In the genomic region with DNA sequence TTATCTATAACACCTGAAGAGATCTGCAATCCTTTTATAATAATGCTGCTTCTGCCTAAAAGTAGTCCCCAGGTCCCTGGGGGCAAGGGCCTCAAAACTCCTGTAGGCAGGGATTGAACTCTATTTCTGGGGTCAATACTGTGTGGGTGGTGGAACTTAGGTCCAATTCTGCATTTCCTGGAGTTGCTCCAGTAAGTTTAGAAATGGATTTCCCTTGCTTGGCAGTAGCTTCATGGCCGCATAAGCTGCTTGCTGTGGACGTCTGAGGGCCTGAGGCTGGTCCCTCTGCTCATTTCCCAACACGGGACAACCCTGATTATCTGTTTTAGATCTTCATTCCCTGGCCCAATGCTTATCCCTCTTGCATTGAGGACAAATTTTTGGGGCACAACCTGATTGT, we compare ENCODE assay signal across 24 mouse cellular contexts.
"Had no signal": no experiment of that assay in that cellular context is flagged by ENCODE, and none has a peak within 500 bp of the region (broad histone marks: within the 10 kb centered on the region; RNA-seq: fewer than 3 reads in every experiment).

No protein-coding gene starts in this region.

- H3K9ac ChIP-seq: forebrain, postnatal 0 days; hindbrain, embryonic 12.5 days; hindbrain, embryonic 14.5 days; intestine, embryonic 15.5 days; limb, embryonic 12.5 days; liver, embryonic 14.5 days had no signal

- H3K4me2 ChIP-seq: heart, embryonic 11.5 days; hindbrain, embryonic 12.5 days; hindbrain, embryonic 14.5 days; intestine, embryonic 15.5 days; limb, embryonic 12.5 days had no signal

- H3K4me1 ChIP-seq: intestine, embryonic 15.5 days; limb, embryonic 12.5 days had no signal

- H3K4me3 ChIP-seq: heart, adult 2 months; hindbrain, embryonic 10.5 days; hindbrain, embryonic 12.5 days; intestine, embryonic 15.5 days; layer of hippocampus, adult 2 months; left cerebral cortex, adult 2 months; limb, embryonic 12.5 days had no signal

- ATAC-seq: forebrain, postnatal 0 days; hindbrain, embryonic 16.5 days; inflammation-experienced regulatory T-cells, adult 6 months; intestine, embryonic 15.5 days; intestine, postnatal 0 days had no signal

- H3K27me3 ChIP-seq: hindbrain, embryonic 12.5 days; intestine, embryonic 15.5 days; limb, embryonic 12.5 days had no signal

- H3K36me3 ChIP-seq: hindbrain, embryonic 10.5 days; hindbrain, embryonic 12.5 days; intestine, embryonic 15.5 days; limb, embryonic 12.5 days had no signal

- H3K9me3 ChIP-seq: hindbrain, embryonic 10.5 days; hindbrain, embryonic 12.5 days; intestine, embryonic 15.5 days; limb, embryonic 12.5 days had no signal

- H3K27ac ChIP-seq: heart, adult 2 months; hindbrain, embryonic 10.5 days; hindbrain, embryonic 12.5 days; hindbrain, embryonic 14.5 days; intestine, embryonic 15.5 days; layer of hippocampus, adult 2 months; left cerebral cortex, adult 2 months; limb, embryonic 12.5 days; liver, embryonic 14.5 days had no signal

- DNase-seq: forebrain, postnatal 0 days; gastrocnemius, postnatal 14 days; gastrocnemius, postnatal 36 days; heart, adult 2 months; heart, postnatal 10 days; heart, postnatal 4 days; kidney, adult 18-20 months; kidney, adult 8-10 months; kidney, postnatal 10 days; kidney, postnatal 25 days; kidney, postnatal 4 days; liver had no signal
